29 mouse cellular contexts compared by ENCODE assay signal in genomic region chr9:68033771-68034170, GRCm38 (mm10).
DNase-seq lines count a peak whose midpoint lies in the region; ATAC-seq and TF ChIP-seq lines count a peak whose summit lies in the region.
"Had no signal": no experiment of that assay in that cellular context is flagged by ENCODE, and none has a peak within 500 bp of the region (broad histone marks: within the 10 kb centered on the region; RNA-seq: fewer than 3 reads in every experiment).

No protein-coding gene starts in this region.

- TF ChIP-seq CTCF in lung, adult 2 months (IDR thresholded peaks at IDR 0.05; ENCODE audit: insufficient read depth, low read length) = no peak

- intact Hi-C loops in heart, postnatal 25 days (cut with DNase I) = no loop called here

- H3K27me3 ChIP-seq in heart, embryonic 11.5 days (ENCODE audit: control insufficient read depth, insufficient read depth, low read length) = no peaks in the 10 kb centered on the region
- no peaks in the 10 kb centered on the region for H3K27me3 ChIP-seq in forebrain, embryonic 12.5 days
- H3K27me3 ChIP-seq: embryonic facial prominence, embryonic 15.5 days; forebrain, embryonic 13.5 days; heart, embryonic 15.5 days; lung, embryonic 15.5 days; midbrain, embryonic 15.5 days; neural tube, embryonic 15.5 days had no signal

- peak; percentile 38 to 61 for DNase-seq in heart, adult 18-20 months
- DNase-seq in lung, postnatal 10 days = peak; percentile 39
- no peak for DNase-seq in lung, adult 2 months
- DNase-seq in heart, postnatal 25 days (ENCODE audit: low spot score) = peak; percentile 42
- DNase-seq in right cerebral cortex, adult 18-20 months = no peak
- DNase-seq: adrenal gland, postnatal 25 days; cerebellum, adult 8-10 months; cerebellum, postnatal 25 days; gastrocnemius, postnatal 10 days; kidney, adult 2 months; liver; right cerebral cortex, postnatal 4 days; thymus, adult 18-20 months; thymus, postnatal 36 days had no signal

- H3K4me3 ChIP-seq in heart, embryonic 11.5 days (ENCODE audit: low read depth, low read length) = no peak overlapping the region
- no peak overlapping the region for H3K4me3 ChIP-seq in lung, adult 2 months (replicated peaks; ENCODE audit: extremely low read depth, low read depth, low read length)
- H3K4me3 ChIP-seq in forebrain, embryonic 12.5 days (replicated peaks) = no peak overlapping the region
- H3K4me3 ChIP-seq: embryonic facial prominence, embryonic 10.5 days; embryonic facial prominence, embryonic 15.5 days; forebrain, embryonic 13.5 days; heart, embryonic 15.5 days; hindbrain, embryonic 10.5 days; lung, embryonic 15.5 days; midbrain, embryonic 10.5 days; midbrain, embryonic 15.5 days; neural tube, embryonic 15.5 days had no signal

- H3K4me1 ChIP-seq in heart, embryonic 11.5 days (ENCODE audit: control insufficient read depth, insufficient read depth, low read length) = no peaks in the 10 kb centered on the region; the same call in 1 of the 2 replicates
- H3K4me1 ChIP-seq in lung, adult 2 months (ENCODE audit: control insufficient read depth, insufficient read depth, low read length) = no peaks in the 10 kb centered on the region
- peaks cover 7% of the 10 kb centered on the region for H3K4me1 ChIP-seq in forebrain, embryonic 12.5 days
- H3K4me1 ChIP-seq: embryonic facial prominence, embryonic 15.5 days; lung, embryonic 15.5 days; midbrain, embryonic 15.5 days had no signal

- no peak for ATAC-seq in heart, embryonic 11.5 days (replicated peaks; ENCODE audit: insufficient number of reproducible peaks, low FRiP score, low TSS enrichment)
- no peak for ATAC-seq in forebrain, embryonic 12.5 days (ENCODE audit: low FRiP score)
- ATAC-seq: forebrain, embryonic 13.5 days; hindbrain, embryonic 16.5 days; midbrain, embryonic 15.5 days had no signal

- H3K27ac ChIP-seq in heart, embryonic 11.5 days (ENCODE audit: low read depth, low read length) = no peak overlapping the region
- no peak overlapping the region for H3K27ac ChIP-seq in forebrain, embryonic 12.5 days
- H3K27ac ChIP-seq: embryonic facial prominence, embryonic 10.5 days; embryonic facial prominence, embryonic 15.5 days; forebrain, embryonic 13.5 days; heart, embryonic 15.5 days; hindbrain, embryonic 10.5 days; kidney, postnatal 0 days; liver, embryonic 14.5 days; lung, embryonic 15.5 days; midbrain, embryonic 10.5 days; midbrain, embryonic 15.5 days; neural tube, embryonic 15.5 days; stomach, postnatal 0 days had no signal

- H3K36me3 ChIP-seq in heart, embryonic 11.5 days (ENCODE audit: control insufficient read depth, insufficient read depth, low read length) = no peaks in the 10 kb centered on the region
- H3K36me3 ChIP-seq in forebrain, embryonic 12.5 days (replicated peaks) = no peaks in the 10 kb centered on the region
- H3K36me3 ChIP-seq: embryonic facial prominence, embryonic 10.5 days; embryonic facial prominence, embryonic 15.5 days; heart, embryonic 15.5 days; hindbrain, embryonic 10.5 days; lung, embryonic 15.5 days; midbrain, embryonic 10.5 days; midbrain, embryonic 15.5 days; neural tube, embryonic 15.5 days had no signal

- no peak for TF ChIP-seq POLR2A in lung, adult 2 months (IDR thresholded peaks at IDR 0.05; ENCODE audit: borderline replicate concordance, extremely low read depth, low read depth, low read length)

- 54% methylated on average over 5 of the region's 5 CpGs for WGBS in heart, embryonic 11.5 days (ENCODE audit: insufficient replicate concordance)
- WGBS in lung, adult 2 months = 55% methylated on average over 5 of the region's 5 CpGs
- 79% methylated on average over 5 of the region's 5 CpGs for WGBS in forebrain, embryonic 12.5 days

- H3K4me2 ChIP-seq in heart, embryonic 11.5 days = no peak overlapping the region
- no peak overlapping the region for H3K4me2 ChIP-seq in forebrain, embryonic 12.5 days
- H3K4me2 ChIP-seq: embryonic facial prominence, embryonic 15.5 days; forebrain, embryonic 13.5 days; heart, embryonic 15.5 days; lung, embryonic 15.5 days; midbrain, embryonic 15.5 days; neural tube, embryonic 15.5 days had no signal

- no peak overlapping the region for H3K9ac ChIP-seq in heart, embryonic 11.5 days (ENCODE audit: low read depth, low read length)
- no peak overlapping the region for H3K9ac ChIP-seq in forebrain, embryonic 12.5 days
- H3K9ac ChIP-seq: embryonic facial prominence, embryonic 15.5 days; forebrain, embryonic 13.5 days; heart, embryonic 15.5 days; liver, embryonic 14.5 days; lung, embryonic 15.5 days; midbrain, embryonic 15.5 days; neural tube, embryonic 15.5 days had no signal

- H3K9me3 ChIP-seq in heart, embryonic 11.5 days (replicated peaks; ENCODE audit: control insufficient read depth, low read length) = no peaks in the 10 kb centered on the region
- H3K9me3 ChIP-seq in forebrain, embryonic 12.5 days = no peaks in the 10 kb centered on the region
- H3K9me3 ChIP-seq: embryonic facial prominence, embryonic 10.5 days; embryonic facial prominence, embryonic 15.5 days; forebrain, embryonic 13.5 days; heart, embryonic 15.5 days; hindbrain, embryonic 10.5 days; lung, embryonic 15.5 days; midbrain, embryonic 10.5 days; midbrain, embryonic 15.5 days; neural tube, embryonic 15.5 days had no signal

Comparison
In these comparisons a context has a peak if more than half of its experiments do, and no peak if none do; other contexts are left out.
1. DNase-seq: peak in heart, adult 18-20 months (2 of 2), lung, postnatal 10 days (single experiment) and heart, postnatal 25 days (single experiment); none in lung, adult 2 months (single experiment) and right cerebral cortex, adult 18-20 months (single experiment).